Mouse (Mus musculus) neural tube, embryonic 12.5 days (tissue): ENCODE measurements at regions not wholly inside any gene's neighbourhood (a gene's known extent, or its start where the extent isn't known, plus 50 kb on each side); places are given as distances from the start of the nearest gene placed in this dataset.
"Not testable (repeated sequence)": the region's sequence is repeated elsewhere in the genome, so short reads cannot be mapped to it uniquely, and the experiment has no call there.

ENCODE experiments used
- ATAC-seq: fragments of 200-750 bp; cut with Nextera tagmentation; 2 replicates; pipeline ENCODE4 v1.8.0; 2017; ENCODE audit warnings: low read depth, mild to moderate bottlenecking, moderate TSS enrichment, moderate library complexity; ENCODE audit not compliant: low FRiP score
- H3K27ac ChIP-seq: fragments of 300-500 bp; sonication (generic); 2 replicates; pipeline ENCODE4 v1.5.1; 2016
- H3K27me3 ChIP-seq: fragments of 300-500 bp; sonication (generic); replicated peaks from 2 replicates; pipeline ENCODE4 v1.6.1; 2016; ENCODE audit warnings: mild to moderate bottlenecking
- H3K36me3 ChIP-seq: fragments of 300-500 bp; sonication (generic); 2 replicates; pipeline ENCODE4 v1.6.1; 2016; ENCODE audit warnings: mild to moderate bottlenecking
- H3K4me1 ChIP-seq: fragments of 300-500 bp; sonication (generic); 2 replicates; pipeline ENCODE4 v1.6.1; 2016
- H3K4me2 ChIP-seq: fragments of 300-500 bp; sonication (generic); replicated peaks from 2 replicates; pipeline ENCODE4 v1.6.1; 2016; ENCODE audit warnings: mild to moderate bottlenecking
- H3K4me3 ChIP-seq: fragments of 300-500 bp; sonication (generic); 2 replicates; pipeline ENCODE4 v1.5.1; 2016
- H3K9ac ChIP-seq: fragments of 300-500 bp; sonication (generic); 2 replicates; pipeline ENCODE4 v1.6.1; 2016; ENCODE audit warnings: mild to moderate bottlenecking
- H3K9me3 ChIP-seq: fragments of 300-500 bp; sonication (generic); 2 replicates; pipeline ENCODE4 v1.6.1; 2016; ENCODE audit warnings: mild to moderate bottlenecking
- WGBS: fragments of 180-500 bp; shearing (Covaris S2); methylation state at CpG from one replicate; pipeline ENCODE4 v1.1.7; 2016; 5-methylcytosine and 5-hydroxymethylcytosine counted together

DNA sequence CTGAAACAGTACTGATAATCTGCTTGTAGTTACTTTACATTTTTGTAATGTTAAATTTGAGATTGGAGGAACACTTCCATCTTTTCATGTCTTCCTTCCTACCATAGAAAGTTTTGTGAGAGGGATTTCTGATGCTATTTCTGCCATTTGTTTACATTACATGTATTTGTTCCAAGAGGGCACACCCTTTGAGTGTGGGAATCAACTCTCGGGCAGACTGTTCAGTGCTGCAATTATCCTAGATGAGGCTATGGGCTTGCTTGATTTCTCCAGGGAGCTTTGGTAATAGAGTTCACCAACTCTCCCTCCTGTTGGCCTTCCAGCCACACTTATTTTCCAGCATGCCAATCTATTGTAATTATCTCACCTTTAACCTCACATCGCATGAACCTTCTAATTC is 52.4 kb downstream of the Gm13691 start:
- Histone ChIP-seq H3K4me1 (no peaks in the 10 kb centered on the region), H3K27me3 (no peaks in the 10 kb centered on the region), H3K4me2 (no peak overlapping the region), H3K4me3 (no peak overlapping the region), H3K27ac (no peak overlapping the region), H3K9ac (no peak overlapping the region), H3K9me3 (no peaks in the 10 kb centered on the region), H3K36me3 (no peaks in the 10 kb centered on the region)
- no peak for ATAC-seq
- 48% methylated on average over 2 of the region's 2 CpGs for WGBS

GRCm38 (mm10) chr2:84048398-84049140 is 58.2 kb downstream of the Gm13691 start:
- no peak for ATAC-seq
- H3K4me2 ChIP-seq: no peak overlapping the region
- no peak overlapping the region for H3K9ac ChIP-seq
- no peak overlapping the region for H3K4me3 ChIP-seq
- WGBS: 91% methylated on average over 9 of the region's 9 CpGs
- no peaks in the 10 kb centered on the region for H3K36me3 ChIP-seq
- no peaks in the 10 kb centered on the region for H3K9me3 ChIP-seq
- H3K27ac ChIP-seq: no peak overlapping the region
- no peaks in the 10 kb centered on the region for H3K27me3 ChIP-seq
- H3K4me1 ChIP-seq: no peaks in the 10 kb centered on the region

GRCm38 (mm10) chr2:84051883-84052331 is 61.6 kb downstream of the Gm13691 start:
- Histone ChIP-seq H3K27ac (no peak overlapping the region), H3K9ac (no peak overlapping the region), H3K4me3 (no peak overlapping the region), H3K9me3 (no peaks in the 10 kb centered on the region), H3K36me3 (no peaks in the 10 kb centered on the region), H3K4me2 (no peak overlapping the region), H3K4me1 (no peaks in the 10 kb centered on the region), H3K27me3 (no peaks in the 10 kb centered on the region)
- ATAC-seq: no peak
- 71% methylated on average over 3 of the region's 3 CpGs for WGBS

GRCm38 (mm10) chr2:84059246-84059645 is 68.9 kb downstream of the Gm13691 start:
- WGBS: 90% methylated on average over 7 of the region's 7 CpGs
- no peak for ATAC-seq

GRCm38 (mm10) chr2:84061221-84061620 is 70.9 kb downstream of the Gm13691 start:
- H3K9ac ChIP-seq: no peak overlapping the region
- H3K9me3 ChIP-seq: no peaks in the 10 kb centered on the region
- 88% methylated on average over 1 of the region's 1 CpGs for WGBS
- H3K4me2 ChIP-seq: no peak overlapping the region
- H3K4me1 ChIP-seq: no peaks in the 10 kb centered on the region
- ATAC-seq: no peak
- H3K4me3 ChIP-seq: no peak overlapping the region
- H3K27ac ChIP-seq: no peak overlapping the region
- H3K27me3 ChIP-seq: no peaks in the 10 kb centered on the region
- H3K36me3 ChIP-seq: no peaks in the 10 kb centered on the region

More at GRCm38 (mm10) chr2:84059246-84059645, 68.9 kb downstream of the Gm13691 start:
- Histone ChIP-seq H3K9me3 (no peaks in the 10 kb centered on the region), H3K4me2 (no peak overlapping the region), H3K27ac (no peak overlapping the region), H3K9ac (no peak overlapping the region), H3K36me3 (no peaks in the 10 kb centered on the region), H3K4me1 (no peaks in the 10 kb centered on the region), H3K27me3 (no peaks in the 10 kb centered on the region), H3K4me3 (no peak overlapping the region)

DNA sequence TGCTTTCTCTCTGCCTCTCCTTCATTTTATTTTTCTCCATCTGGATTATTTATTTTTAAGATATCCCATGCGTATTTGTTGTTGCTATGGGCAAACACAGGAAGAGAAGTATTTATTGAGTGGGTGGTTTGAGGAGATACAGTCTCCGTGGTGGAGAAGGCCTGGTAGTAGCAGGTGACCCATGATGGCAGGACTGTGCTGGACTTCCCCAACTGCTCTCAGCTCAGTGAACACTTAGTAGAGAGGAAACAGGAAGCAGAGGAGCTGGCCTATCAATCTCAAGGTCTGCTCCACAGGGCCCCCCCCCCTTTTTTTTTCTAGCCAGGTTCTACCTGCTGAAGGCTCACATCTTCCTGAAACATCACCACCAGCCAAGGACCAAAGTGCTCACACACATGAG is 74.0 kb downstream of the Gm13691 start:
- Histone ChIP-seq H3K36me3 (no peaks in the 10 kb centered on the region), H3K9ac (no peak overlapping the region), H3K4me1 (no peaks in the 10 kb centered on the region), H3K4me3 (no peak overlapping the region), H3K4me2 (no peak overlapping the region), H3K27ac (no peak overlapping the region), H3K27me3 (no peaks in the 10 kb centered on the region), H3K9me3 (no peaks in the 10 kb centered on the region)
- WGBS: 85% methylated on average over 2 of the region's 2 CpGs
- no peak for ATAC-seq

- Histone ChIP-seq H3K4me3 (no peak overlapping the region), H3K4me1 (no peaks in the 10 kb centered on the region), H3K9ac (no peak overlapping the region), H3K9me3 (no peaks in the 10 kb centered on the region), H3K27me3 (no peaks in the 10 kb centered on the region), H3K36me3 (no peaks in the 10 kb centered on the region), H3K27ac (no peak overlapping the region), H3K4me2 (no peak overlapping the region)
- ATAC-seq: no peak
- 78% methylated on average over 7 of the region's 7 CpGs for WGBS
Observed at GRCm38 (mm10) chr2:84065061-84065460, 74.7 kb downstream of the Gm13691 start.

DNA sequence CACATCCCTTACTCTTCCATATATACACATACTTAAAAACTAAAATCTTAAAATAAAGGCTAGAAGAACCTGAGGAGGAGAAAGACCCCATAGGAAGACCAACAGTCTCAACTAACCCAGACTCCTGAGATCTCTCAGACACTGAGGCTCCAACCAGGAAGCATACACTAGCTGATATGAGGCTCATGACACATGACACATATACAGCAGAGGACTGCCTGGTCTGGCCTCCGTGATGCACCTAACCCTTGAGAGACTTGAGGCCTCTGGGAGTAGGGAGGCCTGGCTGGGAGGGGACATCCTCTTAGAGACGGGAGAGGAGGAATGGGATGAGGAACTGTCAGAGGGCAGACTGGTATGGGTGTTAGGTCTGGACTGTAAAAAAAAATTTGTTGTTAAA is 75.4 kb downstream of the Gm13691 start:
- Histone ChIP-seq H3K9ac (no peak overlapping the region), H3K4me3 (no peak overlapping the region), H3K27ac (no peak overlapping the region), H3K9me3 (no peaks in the 10 kb centered on the region), H3K4me1 (no peaks in the 10 kb centered on the region), H3K36me3 (no peaks in the 10 kb centered on the region), H3K4me2 (no peak overlapping the region), H3K27me3 (no peaks in the 10 kb centered on the region)
- WGBS: 81% methylated on average over 2 of the region's 2 CpGs
- no peak for ATAC-seq

- WGBS: 90% methylated on average over 3 of the region's 3 CpGs
- Histone ChIP-seq H3K9ac (no peak overlapping the region), H3K27ac (no peak overlapping the region), H3K4me1 (no peaks in the 10 kb centered on the region), H3K4me3 (no peak overlapping the region), H3K36me3 (no peaks in the 10 kb centered on the region), H3K27me3 (no peaks in the 10 kb centered on the region), H3K9me3 (no peaks in the 10 kb centered on the region), H3K4me2 (no peak overlapping the region)
- ATAC-seq: no peak
Observed at GRCm38 (mm10) chr2:84066151-84066693, 75.9 kb downstream of the Gm13691 start.

DNA sequence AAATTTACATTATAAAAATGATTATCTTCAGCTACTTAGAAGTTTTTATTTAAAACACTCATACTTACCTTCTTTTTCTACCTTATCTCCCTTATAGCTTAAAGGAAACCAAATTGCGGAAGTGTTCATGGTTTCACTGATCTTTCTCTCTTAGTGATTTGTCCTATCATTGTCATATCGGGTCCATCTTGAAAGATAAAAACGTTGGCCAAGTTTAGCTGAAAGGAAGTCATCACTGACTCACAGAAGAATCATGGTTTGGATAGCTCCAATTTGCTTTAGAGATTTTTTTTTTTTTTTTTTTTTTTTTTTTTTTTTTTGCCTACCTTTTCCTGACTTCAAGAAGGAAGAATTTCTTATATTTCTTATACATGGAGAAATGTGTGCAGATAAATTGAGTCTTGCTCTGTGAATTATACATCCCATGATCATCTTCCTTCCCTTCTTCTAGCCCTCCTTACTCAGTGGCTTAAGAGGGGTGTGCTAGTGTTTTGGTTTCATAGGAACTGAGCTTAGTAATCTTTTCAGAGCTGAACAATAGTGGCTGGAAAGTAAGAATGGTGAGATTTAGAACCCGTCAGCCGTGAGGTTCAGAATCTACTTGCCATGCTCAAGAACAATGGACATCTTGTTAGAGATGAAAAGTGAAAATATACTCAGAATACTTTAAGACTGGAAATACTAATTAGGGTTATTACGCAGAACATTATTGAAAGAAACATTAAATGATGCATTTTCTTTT is 76.6 kb downstream of the Gm13691 start:
- Histone ChIP-seq H3K4me1 (no peaks in the 10 kb centered on the region), H3K9ac (no peak overlapping the region), H3K27me3 (no peaks in the 10 kb centered on the region), H3K27ac (no peak overlapping the region), H3K9me3 (no peaks in the 10 kb centered on the region), H3K4me2 (no peak overlapping the region), H3K36me3 (no peaks in the 10 kb centered on the region), H3K4me3 (no peak overlapping the region)
- no peak for ATAC-seq
- WGBS: 67% methylated on average over 6 of the region's 6 CpGs

DNA sequence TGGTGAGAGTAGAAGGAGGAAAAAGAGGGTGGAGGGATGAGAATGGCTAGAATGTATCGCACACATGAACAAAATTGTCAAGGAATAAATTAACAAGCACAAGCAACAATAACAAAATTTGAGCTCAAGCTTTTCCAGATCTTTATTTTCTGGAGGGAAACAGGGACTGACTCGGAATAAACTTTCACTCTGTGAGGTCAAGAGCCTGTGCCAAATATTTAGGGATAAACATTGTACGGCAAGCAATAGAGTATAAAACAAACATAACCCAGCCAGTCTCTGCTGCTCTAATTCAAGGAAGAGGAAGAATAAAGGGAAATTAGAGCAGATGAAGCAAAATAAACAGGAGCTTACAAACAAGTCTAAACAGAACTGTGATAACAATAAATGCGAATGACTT is 78.3 kb downstream of the Gm13691 start:
- Histone ChIP-seq H3K4me2 (no peak overlapping the region), H3K4me3 (no peak overlapping the region), H3K36me3 (no peaks in the 10 kb centered on the region), H3K27me3 (no peaks in the 10 kb centered on the region), H3K9ac (no peak overlapping the region), H3K4me1 (no peaks in the 10 kb centered on the region), H3K27ac (no peak overlapping the region), H3K9me3 (no peaks in the 10 kb centered on the region)
- WGBS: 92% methylated on average over 4 of the region's 4 CpGs
- ATAC-seq: no peak

DNA sequence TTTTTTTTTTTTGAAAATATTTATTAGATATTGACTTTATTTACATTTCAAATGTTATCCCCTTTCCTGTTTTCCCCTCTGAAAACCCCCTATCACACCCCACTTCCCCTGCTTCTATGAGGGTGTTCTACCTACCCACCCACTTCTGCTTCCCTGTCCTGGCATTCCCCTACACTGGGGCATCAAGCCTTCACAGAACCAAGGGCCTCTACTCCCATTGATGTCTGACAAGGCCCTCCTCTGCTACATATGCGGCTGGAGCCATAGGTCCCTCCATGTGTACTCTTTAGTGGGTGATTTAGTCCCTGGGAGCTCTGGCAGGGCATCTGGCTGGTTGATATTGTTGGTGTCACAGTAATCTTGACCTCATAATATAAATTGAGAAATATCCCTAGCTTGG is 79.1 kb downstream of the Gm13691 start:
- 83% methylated on average over 1 of the region's 1 CpGs for WGBS

More for the DNA sequence above, 79.1 kb downstream of the Gm13691 start:
- H3K9me3 ChIP-seq, H3K27ac ChIP-seq, H3K9ac ChIP-seq, H3K36me3 ChIP-seq, H3K4me3 ChIP-seq, H3K27me3 ChIP-seq, H3K4me2 ChIP-seq, ATAC-seq, H3K4me1 ChIP-seq: not testable (repeated sequence)
